Mouse (Mus musculus): ENCODE results near the gene Rtkn. TPM values are rescaled to one million over a fixed set of nuclear protein-coding genes. Genes with fewer than 3 reads are reported as not detected.
A peak's percentile ranks its signal among the peaks of the same experiment; 100 is the strongest.

Rtkn gene
- total and polyA plus RNA-seq, 3 experiments: 5.4 to 8.3 TPM; not detected in 1

DNA sequence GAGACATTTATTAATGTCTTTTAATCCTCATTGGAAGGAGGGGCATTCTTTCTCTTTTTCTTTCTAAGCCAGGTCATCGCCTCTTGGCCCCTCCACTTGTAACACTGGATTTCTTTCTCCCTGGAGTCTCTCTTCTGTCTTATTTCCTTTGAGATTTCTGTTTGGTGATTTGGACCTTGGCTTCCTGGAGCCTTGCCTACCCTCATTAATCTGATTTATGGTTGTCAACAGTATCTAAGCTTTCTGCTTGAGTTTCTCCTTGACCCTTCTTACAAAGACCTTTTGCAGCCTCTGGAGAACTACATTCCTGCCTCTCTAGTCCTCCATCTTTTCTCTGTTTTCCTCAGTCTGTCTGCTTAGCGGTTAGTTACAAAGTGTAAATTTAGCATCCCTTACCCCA lies 36.9 kb upstream of the Rtkn start:
- Histone ChIP-seq H3K4me1 (ENCODE audit: control insufficient read depth in 1 of 2, insufficient read depth in 2 of 2, low read length in 2 of 2) (peaks cover 0 to 7% of the 10 kb centered on the region in 2 experiments; a peak in 3 of 4 replicates), H3K27me3 (ENCODE audit: control insufficient read depth in 1 of 2, insufficient read depth in 2 of 2, low read length in 2 of 2) (0 out of 4 replicates have a peak, but pooled peaks cover 0 to 1% of the 10 kb centered on the region in 2 experiments), H3K4me3 (ENCODE audit: control insufficient read depth in 1 of 2, insufficient read depth in 1 of 2, low read depth in 2 of 2, low read length in 2 of 2) (no peak overlapping the region), H3K36me3 (ENCODE audit: control insufficient read depth in 1 of 2, insufficient read depth in 2 of 2, low read length in 2 of 2) (peaks cover 0 to 8% of the 10 kb centered on the region in 2 experiments; a peak in 2 of 4 replicates), H3K9me3 (replicated peaks; ENCODE audit: insufficient read depth, low read length) (no peaks in the 10 kb centered on the region), H3K79me2 (ENCODE audit: control insufficient read depth, insufficient read depth, low read length, poor library complexity) (peaks cover 12% of the 10 kb centered on the region), H3K27ac (ENCODE audit: control insufficient read depth, low read depth, low read length) (no peak overlapping the region), H3K9ac (ENCODE audit: control insufficient read depth, low read depth, low read length, poor library complexity, severe bottlenecking) (no peak overlapping the region)
- TF ChIP-seq ELF1 (IDR thresholded peaks at IDR 0.05; ENCODE audit: low read depth, low read length) (no peak), NELFE (IDR thresholded peaks at IDR 0.05; ENCODE audit: low read depth, low read length) (no peak), USF2 (IDR thresholded peaks at IDR 0.05; ENCODE audit: borderline replicate concordance in 1 of 2, insufficient read depth in 1 of 2, low read depth in 1 of 2, low read length in 2 of 2) (no peak), MEF2A (IDR thresholded peaks at IDR 0.05; ENCODE audit: extremely low read depth, insufficient replicate concordance, low read depth, low read length, poor library complexity, severe bottlenecking) (no peak), MYB (IDR thresholded peaks at IDR 0.05; ENCODE audit: low read depth, low read length) (no peak), SMC3 (IDR thresholded peaks at IDR 0.05; ENCODE audit: low read depth, low read length) (no peak), UBTF (IDR thresholded peaks at IDR 0.05; ENCODE audit: borderline replicate concordance, insufficient read depth, low read depth, low read length) (no peak)
- no peak for DNase-seq (ENCODE audit: low read depth, low spot score)

DNA sequence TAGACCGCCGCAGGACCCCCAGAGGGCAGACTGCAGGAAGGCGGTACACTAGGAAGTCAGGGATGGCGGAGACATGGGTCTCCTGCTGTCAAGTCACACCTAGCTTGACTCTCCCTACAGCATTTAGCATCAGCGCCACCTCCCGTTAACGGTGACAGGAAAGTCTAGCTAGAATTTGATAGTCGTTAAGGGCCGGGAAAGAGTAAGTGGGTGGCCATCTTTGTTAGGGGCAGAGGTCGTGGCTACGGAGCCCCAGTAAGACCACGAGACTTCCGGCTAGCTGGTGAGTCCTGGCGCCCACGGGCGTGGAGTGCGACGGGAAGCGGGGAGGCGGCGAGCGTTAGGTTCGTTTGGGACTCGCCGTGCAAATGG lies 34.0 kb upstream of the Rtkn start, which contains the start of the genes Ccdc142 and Gm42688:
Gene Ccdc142, plus strand, starts transcription at position 286 of the 372 bp plus-strand sequence.
Gene Gm42688, plus strand, starts transcription at position 302 of the 372 bp plus-strand sequence.
- DNase-seq (ENCODE audit: low read depth, low spot score): peak; percentile 95
- peaks cover 0 to 7% of the 10 kb centered on the region in 2 experiments; a peak in 3 of 4 replicates for H3K4me1 ChIP-seq (ENCODE audit: control insufficient read depth in 1 of 2, insufficient read depth in 2 of 2, low read length in 2 of 2)
- H3K27ac ChIP-seq (ENCODE audit: control insufficient read depth, low read depth, low read length): peak within 1 kb of the TSS; percentile 63
- H3K27me3 ChIP-seq (ENCODE audit: control insufficient read depth in 1 of 2, insufficient read depth in 2 of 2, low read length in 2 of 2): no peaks in the 10 kb centered on the region
- H3K9me3 ChIP-seq (replicated peaks; ENCODE audit: insufficient read depth, low read length): no peaks in the 10 kb centered on the region
- peaks cover 12% of the 10 kb centered on the region for H3K79me2 ChIP-seq (ENCODE audit: control insufficient read depth, insufficient read depth, low read length, poor library complexity)
- H3K36me3 ChIP-seq (ENCODE audit: control insufficient read depth in 1 of 2, insufficient read depth in 2 of 2, low read length in 2 of 2): peaks cover 1 to 8% of the 10 kb centered on the region in 2 experiments; a peak in 3 of 4 replicates
- peak within 1 kb of the TSS; percentile 76 for H3K9ac ChIP-seq (ENCODE audit: control insufficient read depth, low read depth, low read length, poor library complexity, severe bottlenecking)
- H3K4me3 ChIP-seq (ENCODE audit: control insufficient read depth in 1 of 2, insufficient read depth in 1 of 2, low read depth in 2 of 2, low read length in 2 of 2): peak within 1 kb of the TSS; percentile 66
- TF ChIP-seq SMC3 (IDR thresholded peaks at IDR 0.05; ENCODE audit: low read depth, low read length) (peak; percentile 83), MEF2A (IDR thresholded peaks at IDR 0.05; ENCODE audit: extremely low read depth, insufficient replicate concordance, low read depth, low read length, poor library complexity, severe bottlenecking) (no peak), ZNF384 (IDR thresholded peaks at IDR 0.05; ENCODE audit: low read depth, low read length) (no peak), MAX (IDR thresholded peaks at IDR 0.05; ENCODE audit: low read length) (peak; percentile 48), NRF1 (IDR thresholded peaks at IDR 0.05; ENCODE audit: insufficient read depth, low read depth, low read length, poor library complexity, severe bottlenecking) (0 out of 2 replicates have a peak, but pooled peaks have one; percentile 30), USF1 (IDR thresholded peaks at IDR 0.05; ENCODE audit: low read depth, low read length) (peak; percentile 84), ZMIZ1 (IDR thresholded peaks at IDR 0.05; ENCODE audit: low read depth, low read length) (no peak), GABPA (IDR thresholded peaks at IDR 0.05; ENCODE audit: low read depth, low read length) (no peak), MYC (IDR thresholded peaks at IDR 0.05; ENCODE audit: low read depth, low read length) (peak; percentile 47; the same call in 1 of the 2 replicates), POLR2AphosphoS2 (IDR thresholded peaks at IDR 0.05; ENCODE audit: low read length) (peak; percentile 34), ZC3H11A (IDR thresholded peaks at IDR 0.05; ENCODE audit: low read depth, low read length) (peak; percentile 68), ZKSCAN1 (IDR thresholded peaks at IDR 0.05; ENCODE audit: low read depth, low read length) (no peak), TAL1 (IDR thresholded peaks at IDR 0.05; ENCODE audit: low read length) (no peak), HCFC1 (IDR thresholded peaks at IDR 0.05; ENCODE audit: low read depth, low read length) (peak; percentile 97), ELF1 (IDR thresholded peaks at IDR 0.05; ENCODE audit: low read depth, low read length) (peak; percentile 86), POLR2A (IDR thresholded peaks at IDR 0.05; ENCODE audit: control insufficient read depth in 1 of 2, insufficient read depth in 1 of 2, low read depth in 1 of 2, low read length in 2 of 2, poor library complexity in 1 of 2) (peak in 1 of 2 experiments; percentile 81; a peak in 2 of 4 replicates), E2F4 (IDR thresholded peaks at IDR 0.05; ENCODE audit: borderline replicate concordance, low read depth, low read length) (peak; percentile 23; the same call in 1 of the 2 replicates), MAZ (IDR thresholded peaks at IDR 0.05; ENCODE audit: low read depth, low read length) (no peak; the same call in 1 of the 2 replicates), MYB (IDR thresholded peaks at IDR 0.05; ENCODE audit: low read depth, low read length) (peak; percentile 68), JUND (IDR thresholded peaks at IDR 0.05; ENCODE audit: low read depth, low read length) (no peak), CHD1 (IDR thresholded peaks at IDR 0.05; ENCODE audit: low read depth, low read length) (no peak; the same call in 1 of the 2 replicates), TCF12 (IDR thresholded peaks at IDR 0.05; ENCODE audit: low read depth, low read length) (peak; percentile 54; the same call in 1 of the 2 replicates), MAFK (IDR thresholded peaks at IDR 0.05; ENCODE audit: borderline replicate concordance, low read depth, low read length) (no peak), CHD2 (IDR thresholded peaks at IDR 0.05; ENCODE audit: low read length) (no peak), TBP (IDR thresholded peaks at IDR 0.05; ENCODE audit: low read depth, low read length) (peak; percentile 58; the same call in 1 of the 2 replicates), MXI1 (IDR thresholded peaks at IDR 0.05; ENCODE audit: low read depth, low read length) (peak; percentile 92), UBTF (IDR thresholded peaks at IDR 0.05; ENCODE audit: borderline replicate concordance, insufficient read depth, low read depth, low read length) (peak; percentile 44; the same call in 1 of the 2 replicates)

Measured in MEL (cell line).